Mouse (Mus musculus) heart, embryonic 12.5 days (tissue): Measurements from ENCODE around the gene Il23a. TPM values are rescaled to one million over a fixed set of nuclear protein-coding genes. Genes with fewer than 3 reads are reported as not detected.
"Not testable (repeated sequence)": the region's sequence is repeated elsewhere in the genome, so short reads cannot be mapped to it uniquely, and the experiment has no call there.

ENCODE experiments used
- ATAC-seq: fragments of 200-750 bp; cut with Nextera tagmentation; 2 replicates; pipeline ENCODE4 v1.8.0; 2017; ENCODE audit warnings: moderate TSS enrichment, moderate library complexity; ENCODE audit not compliant: insufficient number of reproducible peaks, low FRiP score
- H3K27ac ChIP-seq: fragments of 300-500 bp; sonication (generic); 2 replicates; pipeline ENCODE4 v1.5.1; 2016; ENCODE audit warnings: mild to moderate bottlenecking, moderate library complexity; ENCODE audit not compliant: poor library complexity, severe bottlenecking
- H3K27me3 ChIP-seq: fragments of 300-500 bp; sonication (generic); replicated peaks from 2 replicates; pipeline ENCODE4 v1.6.1; 2016; ENCODE audit warnings: mild to moderate bottlenecking, moderate library complexity
- H3K36me3 ChIP-seq: fragments of 300-500 bp; sonication (generic); 2 replicates; pipeline ENCODE4 v1.6.1; 2016; ENCODE audit warnings: mild to moderate bottlenecking, moderate library complexity
- H3K4me1 ChIP-seq: fragments of 300-500 bp; sonication (generic); replicated peaks from 2 replicates; pipeline ENCODE4 v1.6.1; 2016; ENCODE audit warnings: mild to moderate bottlenecking
- H3K4me2 ChIP-seq: fragments of 300-500 bp; sonication (generic); 2 replicates; pipeline ENCODE4 v1.6.1; 2016; ENCODE audit warnings: mild to moderate bottlenecking, moderate library complexity
- H3K4me3 ChIP-seq: fragments of 300-500 bp; sonication (generic); 2 replicates; pipeline ENCODE4 v1.5.1; 2016; ENCODE audit warnings: mild to moderate bottlenecking
- H3K9ac ChIP-seq: fragments of 300-500 bp; sonication (generic); 2 replicates; pipeline ENCODE4 v1.6.1; 2016; ENCODE audit warnings: mild to moderate bottlenecking, moderate library complexity
- H3K9me3 ChIP-seq: fragments of 300-500 bp; sonication (generic); replicated peaks from 2 replicates; pipeline ENCODE4 v1.6.1; 2016; ENCODE audit warnings: mild to moderate bottlenecking, moderate library complexity
- WGBS: fragments of 180-500 bp; shearing (Covaris S2); methylation state at CpG from one replicate; pipeline ENCODE4 v1.1.7; 2016; 5-methylcytosine and 5-hydroxymethylcytosine counted together
- polyA plus RNA-seq: library from polyadenylated mRNA; unstranded; fragments of >200 nt; fragmentation: Nextera tagmentation; extraction: Ambion mirVana; gene quantifications from 2 replicates; pipeline ENCODE4 v1.2.1, GENCODE M21; 2016

Gene Il23a
- polyA plus RNA-seq, 1 experiment from 2014 or later, result 1.2 TPM

GRCm38 (mm10) chr10:128282886-128283450 lies 15.6 kb downstream of the Il23a start:
- Histone ChIP-seq H3K9ac (peak overlapping the region; percentile 18; the same call in 1 of the 2 replicates), H3K27me3 (no peaks in the 10 kb centered on the region), H3K36me3 (peaks cover 86% of the 10 kb centered on the region), H3K4me3 (no peak overlapping the region), H3K9me3 (no peaks in the 10 kb centered on the region), H3K4me1 (no peaks in the 10 kb centered on the region), H3K27ac (no peak overlapping the region), H3K4me2 (no peak overlapping the region)
- WGBS, result 84% methylated on average over 20 of the region's 20 CpGs
- no peak for ATAC-seq

- Histone ChIP-seq H3K27me3 (no peaks in the 10 kb centered on the region), H3K4me1 (no peaks in the 10 kb centered on the region), H3K9ac (no peak overlapping the region), H3K27ac (no peak overlapping the region), H3K36me3 (peaks cover 87% of the 10 kb centered on the region), H3K4me3 (no peak overlapping the region), H3K9me3 (no peaks in the 10 kb centered on the region), H3K4me2 (no peak overlapping the region)
- 86% methylated on average over 14 of the region's 14 CpGs for WGBS
- ATAC-seq, result no peak
These were observed 16.9 kb downstream of the Il23a start for GRCm38 (mm10) chr10:128281682-128282081.

- no peaks in the 10 kb centered on the region for H3K27me3 ChIP-seq
- no peak for ATAC-seq
- WGBS, result 82% methylated on average over 6 of the region's 6 CpGs
- H3K36me3 ChIP-seq, result peaks cover 84% of the 10 kb centered on the region
- H3K9ac ChIP-seq, result no peak overlapping the region
- no peaks in the 10 kb centered on the region for H3K9me3 ChIP-seq
- no peak overlapping the region for H3K27ac ChIP-seq
- no peaks in the 10 kb centered on the region for H3K4me1 ChIP-seq
- H3K4me2 ChIP-seq, result no peak overlapping the region
- H3K4me3 ChIP-seq, result no peak overlapping the region
These were observed 17.6 kb downstream of the Il23a start for GRCm38 (mm10) chr10:128280943-128281342.

- H3K27me3 ChIP-seq, result no peaks in the 10 kb centered on the region
- H3K9ac ChIP-seq, result no peak overlapping the region
- H3K9me3 ChIP-seq, result no peaks in the 10 kb centered on the region
- H3K27ac ChIP-seq, result no peak overlapping the region
- 61% methylated on average over 6 of the region's 6 CpGs for WGBS
- ATAC-seq, result no peak
- no peak overlapping the region for H3K4me2 ChIP-seq
- peaks cover 63% of the 10 kb centered on the region for H3K36me3 ChIP-seq
- no peaks in the 10 kb centered on the region for H3K4me1 ChIP-seq
- H3K4me3 ChIP-seq, result no peak overlapping the region
These were observed 20.4 kb downstream of the Il23a start for GRCm38 (mm10) chr10:128278158-128278557.

GRCm38 (mm10) chr10:128275374-128275773 lies 23.2 kb downstream of the Il23a start:
- WGBS, result 92% methylated on average over 1 of the region's 1 CpGs
- not testable (repeated sequence) for ATAC-seq

GRCm38 (mm10) chr10:128272819-128273439 lies 25.6 kb downstream of the Il23a start:
- not testable (repeated sequence) for H3K27ac ChIP-seq, H3K4me1 ChIP-seq, H3K9ac ChIP-seq, H3K9me3 ChIP-seq, H3K4me2 ChIP-seq, H3K27me3 ChIP-seq, H3K4me3 ChIP-seq, ATAC-seq
- WGBS, result 85% methylated on average over 7 of the region's 7 CpGs
- peaks cover 17% of the 10 kb centered on the region for H3K36me3 ChIP-seq

More at GRCm38 (mm10) chr10:128275374-128275773, 23.2 kb downstream of the Il23a start:
- H3K4me1 ChIP-seq, H3K9ac ChIP-seq, H3K27ac ChIP-seq, H3K4me2 ChIP-seq, H3K9me3 ChIP-seq, H3K4me3 ChIP-seq, H3K27me3 ChIP-seq: not testable (repeated sequence)
- H3K36me3 ChIP-seq, result peaks cover 39% of the 10 kb centered on the region

- H3K27me3 ChIP-seq, result no peaks in the 10 kb centered on the region
- WGBS, result 61% methylated on average over 2 of the region's 2 CpGs
These were observed 26.7 kb downstream of the Il23a start for GRCm38 (mm10) chr10:128271883-128272282.

GRCm38 (mm10) chr10:128270866-128271265 lies 27.7 kb downstream of the Il23a start:
- Histone ChIP-seq H3K4me3 (peak overlapping the region; percentile 73), H3K27me3 (no peaks in the 10 kb centered on the region), H3K27ac (peak overlapping the region; percentile 61), H3K4me1 (no peaks in the 10 kb centered on the region; the same call in 1 of the 2 replicates), H3K9ac (peak overlapping the region; percentile 84), H3K9me3 (no peaks in the 10 kb centered on the region), H3K36me3 (no peaks in the 10 kb centered on the region), H3K4me2 (peak overlapping the region; percentile 81)
- 38% methylated on average over 7 of the region's 7 CpGs for WGBS
- no peak for ATAC-seq

More at GRCm38 (mm10) chr10:128271883-128272282, 26.7 kb downstream of the Il23a start:
- Histone ChIP-seq H3K4me1 (no peaks in the 10 kb centered on the region; the same call in 1 of the 2 replicates), H3K36me3 (peaks cover 7% of the 10 kb centered on the region; the same call in 1 of the 2 replicates), H3K4me2 (no peak overlapping the region), H3K27ac (no peak overlapping the region), H3K4me3 (no peak overlapping the region), H3K9ac (no peak overlapping the region), H3K9me3 (no peaks in the 10 kb centered on the region)
- ATAC-seq, result no peak

GRCm38 (mm10) chr10:128270287-128270841 lies 28.2 kb downstream of the Il23a start, which contains the start of gene Stat2:
Stat2 (plus strand) TSS chr10:128270559.
- peak; percentile 99 for ATAC-seq
- peak within 1 kb of the TSS; percentile 81 for H3K4me2 ChIP-seq
- WGBS, result under 1% methylated on average over 43 of the region's 43 CpGs

GRCm38 (mm10) chr10:128269206-128269910 lies 29.2 kb downstream of the Il23a start:
- H3K4me2 ChIP-seq, result peak overlapping the region; percentile 81; the same call in 1 of the 2 replicates
- no peak for ATAC-seq
- H3K9ac ChIP-seq, result no peak overlapping the region
- WGBS, result 87% methylated on average over 16 of the region's 16 CpGs
- H3K36me3 ChIP-seq, result no peaks in the 10 kb centered on the region
- H3K9me3 ChIP-seq, result no peaks in the 10 kb centered on the region
- no peak overlapping the region for H3K4me3 ChIP-seq
- H3K27me3 ChIP-seq, result no peaks in the 10 kb centered on the region
- H3K4me1 ChIP-seq, result no peaks in the 10 kb centered on the region; the same call in 1 of the 2 replicates
- no peak overlapping the region for H3K27ac ChIP-seq

More at GRCm38 (mm10) chr10:128270287-128270841, 28.2 kb downstream of the Il23a start, which contains the start of gene Stat2:
- Histone ChIP-seq H3K27me3 (no peaks in the 10 kb centered on the region), H3K4me1 (no peaks in the 10 kb centered on the region; the same call in 1 of the 2 replicates), H3K27ac (peak within 1 kb of the TSS; percentile 61), H3K4me3 (peak within 1 kb of the TSS; percentile 73), H3K9ac (peak within 1 kb of the TSS; percentile 84), H3K9me3 (no peaks in the 10 kb centered on the region), H3K36me3 (no peaks in the 10 kb centered on the region)

GRCm38 (mm10) chr10:128268371-128268770 lies 30.2 kb downstream of the Il23a start, which contains the start of gene Apof:
Apof (plus strand) TSS chr10:128268671.
- ATAC-seq, result no peak

More at GRCm38 (mm10) chr10:128268371-128268770, 30.2 kb downstream of the Il23a start, which contains the start of gene Apof:
- no peak within 1 kb of the TSS for H3K27ac ChIP-seq
- no peak within 1 kb of the TSS for H3K9ac ChIP-seq
- H3K4me2 ChIP-seq, result no peak within 1 kb of the TSS
- 72% methylated on average over 6 of the region's 6 CpGs for WGBS
- no peaks in the 10 kb centered on the region for H3K27me3 ChIP-seq
- no peak within 1 kb of the TSS for H3K4me3 ChIP-seq
- H3K36me3 ChIP-seq, result no peaks in the 10 kb centered on the region
- H3K9me3 ChIP-seq, result no peaks in the 10 kb centered on the region
- H3K4me1 ChIP-seq, result no peaks in the 10 kb centered on the region; the same call in 1 of the 2 replicates
